ENCODE assay signal across 8 mouse cellular contexts in the genomic region with DNA sequence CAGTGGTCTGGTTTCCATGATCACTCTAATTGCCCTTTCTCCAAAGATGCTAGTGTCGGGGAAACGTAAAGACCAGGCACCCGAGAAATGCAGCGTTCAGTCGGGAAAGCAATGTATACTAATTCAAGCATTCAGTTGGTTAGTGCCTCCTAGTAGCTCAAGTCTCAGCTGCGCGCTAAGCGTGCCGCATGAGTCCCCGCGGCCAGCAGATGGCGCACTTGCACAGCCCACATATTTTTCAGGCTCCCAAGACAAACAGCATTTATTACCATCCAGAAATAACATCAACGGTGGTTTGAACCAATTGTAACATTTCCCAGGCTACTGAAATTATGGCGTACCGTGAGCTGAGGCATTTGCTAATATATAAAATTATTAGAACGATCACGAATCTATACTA.
DNase-seq lines count a peak whose midpoint lies in the region; ATAC-seq and TF ChIP-seq lines count a peak whose summit lies in the region.

No protein-coding gene starts in this region.

- no peak overlapping the region for H3K4me2 ChIP-seq in midbrain, embryonic 14.5 days (ENCODE audit: low read length)

- DNase-seq in CD4-positive, CD25-positive, alpha-beta regulatory T cell, adult 2 months (ENCODE audit: low read depth, low spot score): peak; percentile 65
- peak; percentile 50 to 71 for DNase-seq in cerebellum, adult 2 months
- DNase-seq in frontal cortex, adult 2 months (ENCODE audit: extremely low spot score in 1 of 2, low spot score in 1 of 2): peak; percentile 55 to 92
- DNase-seq in kidney, adult 11 months: peak; percentile 40
- DNase-seq in left cerebral cortex, postnatal 14 days (ENCODE audit: low spot score in 2 of 2): peak; percentile 79 to 92
- peak; percentile 95 for DNase-seq in midbrain, embryonic 14.5 days
- DNase-seq in spleen, postnatal 10 days (ENCODE audit: low spot score in 2 of 2): peak; percentile 25 to 75

- 8% methylated on average over 17 of the region's 17 CpGs for WGBS in cerebellum, adult 2 months
- 12% methylated on average over 17 of the region's 17 CpGs for WGBS in midbrain, embryonic 14.5 days

- no peaks in the 10 kb centered on the region for H3K36me3 ChIP-seq in midbrain, embryonic 14.5 days (ENCODE audit: control insufficient read depth, insufficient read depth, low read length)

- H3K9me3 ChIP-seq in midbrain, embryonic 14.5 days (ENCODE audit: control insufficient read depth, low read length): no peaks in the 10 kb centered on the region

- no peak for ATAC-seq in CD4-positive, CD25-positive, alpha-beta regulatory T cell, adult 4 months
- ATAC-seq in midbrain, embryonic 14.5 days (ENCODE audit: low FRiP score, low TSS enrichment): peak; percentile 60; the same call in 1 of the 2 replicates

- no peak for TF ChIP-seq POLR2A in cerebellum, adult 2 months (IDR thresholded peaks at IDR 0.05; ENCODE audit: borderline replicate concordance, insufficient read depth, low read length)

- H3K4me1 ChIP-seq in cerebellum, adult 2 months (ENCODE audit: control insufficient read depth, insufficient read depth, low read length): no peaks in the 10 kb centered on the region
- H3K4me1 ChIP-seq in midbrain, embryonic 14.5 days (ENCODE audit: control insufficient read depth, insufficient read depth, low read length): no peaks in the 10 kb centered on the region

- no peaks in the 10 kb centered on the region; the same call in 1 of the 2 replicates for H3K27me3 ChIP-seq in cerebellum, adult 2 months (ENCODE audit: control insufficient read depth, insufficient read depth, low read length)
- H3K27me3 ChIP-seq in midbrain, embryonic 14.5 days (ENCODE audit: control insufficient read depth, insufficient read depth, low read length): no peaks in the 10 kb centered on the region

- no peak overlapping the region for H3K9ac ChIP-seq in midbrain, embryonic 14.5 days (replicated peaks; ENCODE audit: low read length)

- no peak overlapping the region for H3K27ac ChIP-seq in cerebellum, adult 2 months (ENCODE audit: insufficient read depth, low read length)
- no peak overlapping the region for H3K27ac ChIP-seq in midbrain, embryonic 14.5 days (replicated peaks; ENCODE audit: low read depth, low read length)

- peak; percentile 93 for TF ChIP-seq CTCF in cerebellum, adult 2 months (IDR thresholded peaks at IDR 0.05; ENCODE audit: borderline replicate concordance, insufficient read depth, low read depth, low read length)

- H3K4me3 ChIP-seq in cerebellum, adult 2 months (replicated peaks; ENCODE audit: insufficient read depth, low read depth, low read length): no peak overlapping the region
- H3K4me3 ChIP-seq in midbrain, embryonic 14.5 days (replicated peaks; ENCODE audit: low read depth, low read length): no peak overlapping the region

- intact Hi-C loops in left cerebral cortex, postnatal 14 days (cut with DNase I): loop anchor here (2.0 to 5.0 kb wide), 4 partner anchors 170 to 482 kb away; no protein-coding TSS in a partner anchor

Comparison
In these comparisons a context has a peak if more than half of its experiments do, and no peak if none do; other contexts are left out.
1. DNase-seq: peak in every context shown above with its lines; median percentile 95 in midbrain, embryonic 14.5 days; 86 in left cerebral cortex, postnatal 14 days; 74 in frontal cortex, adult 2 months; 65 in CD4-positive, CD25-positive, alpha-beta regulatory T cell, adult 2 months; 60 in cerebellum, adult 2 months; 50 in spleen, postnatal 10 days; 40 in kidney, adult 11 months.